Mouse (Mus musculus) kidney, postnatal 25 days (tissue): ENCODE results near the gene Vmn2r54.
"Not testable (repeated sequence)": the region's sequence is repeated elsewhere in the genome, so short reads cannot be mapped to it uniquely, and the experiment has no call there.

ENCODE experiments used
- DNase-seq, 2 experiments: peaks; one replicate each; pipeline ENCODE4 v3.0.0; 2021; ENCODE audit warnings: mixed read lengths in 2 of 2

The Vmn2r54 gene

DNA sequence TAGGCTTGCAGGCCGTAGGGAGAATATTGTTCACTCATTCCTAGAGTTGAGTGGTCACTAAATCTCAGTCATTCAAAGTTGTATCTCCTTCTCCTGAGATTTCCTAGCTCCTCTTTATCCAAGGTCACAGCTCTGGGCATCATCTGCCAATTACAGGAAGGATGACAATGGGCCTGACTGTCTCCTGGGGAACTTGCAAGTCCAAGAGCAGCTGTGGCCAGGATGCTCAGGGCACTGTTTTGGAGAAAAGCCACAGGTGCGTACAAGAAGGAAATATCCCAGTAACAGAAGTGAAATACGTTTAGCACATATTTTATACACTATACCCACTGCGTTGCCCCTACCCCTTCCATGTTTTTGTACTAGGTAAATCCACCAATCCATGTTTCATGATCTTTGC is at the start of gene Vmn2r54:
Vmn2r54 (minus strand) TSS at position 101 of the 400 bp plus-strand sequence.
- DNase-seq, result not testable (repeated sequence)

DNA sequence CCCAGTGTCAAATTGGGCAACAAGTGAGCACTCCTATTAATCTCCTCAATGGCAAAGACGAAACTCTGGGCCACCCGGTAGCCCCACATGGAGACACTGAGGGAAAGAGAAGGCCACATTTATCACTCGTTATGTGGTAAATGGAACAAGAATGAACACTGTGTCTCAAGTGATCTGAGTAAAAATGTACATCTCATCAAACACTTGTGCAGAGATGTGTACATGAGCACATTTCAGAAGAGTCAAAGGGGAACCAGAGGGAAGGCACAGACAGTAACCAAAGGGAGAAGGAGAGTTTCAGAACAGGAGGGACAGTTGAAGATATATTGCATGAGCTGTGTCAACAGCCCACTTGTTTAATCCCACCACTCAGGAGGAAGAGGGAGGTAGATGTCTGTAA is 44.8 kb upstream of the Vmn2r54 start, which contains the start of gene Vmn2r55:
Vmn2r55 (minus strand) TSS at position 101 of the 400 bp plus-strand sequence.
- DNase-seq, result not testable (repeated sequence)

DNA sequence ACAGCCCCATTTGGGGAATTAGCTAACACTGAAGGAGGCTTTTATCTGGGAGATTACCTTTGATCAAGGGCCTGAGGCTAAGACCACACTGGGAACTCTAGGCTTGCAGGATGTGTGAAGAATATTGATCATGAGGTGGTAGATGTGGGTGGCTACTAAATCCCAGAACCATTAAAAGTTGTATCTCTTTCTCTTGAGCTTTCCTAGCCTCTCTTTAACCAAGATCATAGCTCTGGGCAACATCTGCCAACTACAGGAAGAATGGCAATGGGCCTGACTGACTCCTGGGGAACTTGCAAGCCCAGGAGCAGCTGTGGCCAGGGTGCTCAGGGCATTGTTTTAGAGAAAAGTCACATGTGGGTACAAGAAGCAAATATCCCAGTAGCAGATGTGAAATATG is 31.4 kb downstream of the Vmn2r54 start, which contains the start of gene Vmn2r53:
Vmn2r53 (minus strand) TSS at position 101 of the 400 bp plus-strand sequence.
- no peak for DNase-seq
